Mouse (Mus musculus): ENCODE measurements around the gene Palm3. TPM values are rescaled to one million over a fixed set of nuclear protein-coding genes. Genes with fewer than 3 reads are reported as not detected.
"Not testable (repeated sequence)": the region's sequence is repeated elsewhere in the genome, so short reads cannot be mapped to it uniquely, and the experiment has no call there.

Gene Palm3
- total RNA-seq, 1 experiment from 2014 or later, result 0.52 TPM

DNA sequence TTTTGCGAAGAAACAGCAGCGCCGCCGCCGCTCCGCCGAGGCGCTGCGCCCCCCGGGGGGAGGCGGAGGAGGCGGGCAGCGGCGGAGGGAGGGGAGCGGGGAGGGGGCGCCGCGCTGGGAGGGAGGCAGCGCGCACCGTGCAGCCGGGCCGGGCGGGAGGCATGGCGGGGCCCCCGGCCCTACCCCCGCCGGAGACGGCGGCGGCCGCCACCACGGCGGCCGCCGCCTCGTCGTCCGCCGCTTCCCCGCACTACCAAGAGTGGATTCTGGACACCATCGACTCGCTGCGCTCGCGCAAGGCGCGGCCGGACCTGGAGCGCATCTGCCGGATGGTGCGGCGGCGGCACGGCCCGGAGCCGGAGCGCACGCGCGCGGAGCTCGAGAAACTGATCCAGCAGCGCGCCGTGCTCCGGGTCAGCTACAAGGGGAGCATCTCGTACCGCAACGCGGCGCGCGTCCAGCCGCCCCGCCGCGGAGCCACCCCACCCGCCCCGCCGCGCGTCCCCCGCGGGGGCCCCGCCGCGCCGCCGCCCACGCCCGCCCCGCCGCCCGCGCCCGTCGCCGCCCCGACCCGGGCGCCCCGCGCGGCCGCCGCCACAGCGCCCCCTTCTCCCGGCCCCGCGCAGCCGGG is 23.6 kb upstream of the Palm3 start, which contains the start of gene Samd1:
TSS of gene Samd1 (plus strand) at position 162 of the 631 bp plus-strand sequence.
- peak; percentile 70 for DNase-seq

GRCm38 (mm10) chr8:83998231-83999056 is 22.8 kb upstream of the Palm3 start:
- DNase-seq, result peak; percentile 75

- no peak for DNase-seq
Observed at GRCm38 (mm10) chr8:83999057-83999705, 22.1 kb upstream of the Palm3 start.

DNA sequence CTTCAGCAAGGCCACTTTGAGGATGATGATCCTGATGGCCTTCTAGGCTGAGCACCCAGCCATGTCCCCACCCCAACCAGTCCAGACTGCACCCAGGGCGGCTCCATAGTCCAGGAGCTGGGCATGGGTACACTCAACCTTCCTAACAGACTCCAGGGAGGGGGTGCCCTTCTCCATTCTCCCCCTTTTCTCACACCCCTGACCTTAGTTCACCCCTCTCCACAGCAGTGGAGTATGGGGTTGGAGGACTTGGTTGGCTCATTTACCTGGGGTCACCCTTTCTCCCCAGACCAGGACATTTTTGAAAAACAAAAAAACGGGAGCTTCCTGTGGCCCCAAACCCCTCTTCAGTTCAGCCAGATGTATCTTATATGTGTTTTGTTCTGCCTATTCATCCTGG is 21.4 kb upstream of the Palm3 start:
- no peak for DNase-seq

DNA sequence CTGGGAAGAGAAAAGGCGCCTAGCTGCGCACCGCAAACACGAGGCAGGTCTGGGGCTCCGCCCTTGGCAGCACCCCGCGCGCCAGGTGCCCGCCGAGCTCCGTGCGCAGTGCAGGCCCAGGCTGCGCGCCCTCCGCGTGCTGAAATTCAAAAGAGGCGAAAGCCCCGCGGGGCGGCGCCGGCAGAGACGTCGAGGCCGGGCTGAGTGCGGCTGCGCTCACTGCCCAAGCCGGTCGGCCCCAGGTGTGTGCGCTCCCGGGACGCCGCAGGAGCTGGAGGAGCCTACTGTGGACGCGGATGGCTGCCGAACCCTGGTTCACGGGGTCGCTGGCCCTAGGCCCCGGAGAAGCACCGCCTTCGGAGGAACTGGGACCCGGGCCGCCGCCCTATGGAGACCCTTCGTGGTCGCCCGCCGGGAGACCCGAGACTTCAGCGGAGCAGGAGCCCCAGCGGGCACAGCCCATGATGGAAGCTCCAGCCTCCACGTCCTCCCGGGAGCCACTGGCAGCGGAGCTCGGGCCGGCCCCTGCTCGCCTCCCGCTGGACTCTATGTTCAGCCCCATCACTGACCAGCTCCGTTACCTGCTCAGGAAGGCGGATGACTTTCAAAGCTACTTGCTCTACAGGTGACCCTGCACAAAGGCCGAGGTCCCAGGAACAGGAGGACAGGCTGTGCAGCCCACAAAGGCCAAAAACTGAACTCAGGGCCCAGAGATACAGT is 19.8 kb upstream of the Palm3 start, which contains the start of gene 1700067K01Rik:
TSS of gene 1700067K01Rik (plus strand) at position 222 of the 720 bp plus-strand sequence.
- DNase-seq, result no peak

- no peak for DNase-seq
Observed at GRCm38 (mm10) chr8:84002957-84003611, 18.2 kb upstream of the Palm3 start.

- DNase-seq, result no peak
Observed at GRCm38 (mm10) chr8:84003612-84004246, 17.5 kb upstream of the Palm3 start.

GRCm38 (mm10) chr8:84004533-84005201 is 16.6 kb upstream of the Palm3 start:
- peak; percentile 97 for DNase-seq

- DNase-seq, result not testable (repeated sequence)
Observed at GRCm38 (mm10) chr8:84005502-84005901, 15.8 kb upstream of the Palm3 start.

DNA sequence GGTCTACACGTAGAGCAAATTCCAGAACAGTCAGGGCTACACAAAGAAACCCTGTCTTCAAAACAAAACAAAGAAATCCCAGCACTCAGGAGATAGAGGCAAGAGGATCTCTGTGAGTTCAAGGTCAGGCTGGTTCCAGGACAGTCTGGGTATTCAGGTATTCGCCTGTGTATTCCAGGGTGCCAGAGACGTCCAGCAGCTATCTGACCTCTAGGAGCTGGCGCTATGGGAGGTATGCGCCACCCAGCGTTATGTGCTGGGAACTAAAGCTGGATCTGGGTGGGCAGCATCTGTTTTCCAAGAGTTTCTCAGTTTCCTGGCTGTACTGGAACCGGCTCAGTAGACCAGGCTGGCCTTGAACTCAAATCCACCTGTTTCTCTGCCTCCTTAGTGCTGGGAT is 12.9 kb upstream of the Palm3 start:
- DNase-seq, result no peak

DNA sequence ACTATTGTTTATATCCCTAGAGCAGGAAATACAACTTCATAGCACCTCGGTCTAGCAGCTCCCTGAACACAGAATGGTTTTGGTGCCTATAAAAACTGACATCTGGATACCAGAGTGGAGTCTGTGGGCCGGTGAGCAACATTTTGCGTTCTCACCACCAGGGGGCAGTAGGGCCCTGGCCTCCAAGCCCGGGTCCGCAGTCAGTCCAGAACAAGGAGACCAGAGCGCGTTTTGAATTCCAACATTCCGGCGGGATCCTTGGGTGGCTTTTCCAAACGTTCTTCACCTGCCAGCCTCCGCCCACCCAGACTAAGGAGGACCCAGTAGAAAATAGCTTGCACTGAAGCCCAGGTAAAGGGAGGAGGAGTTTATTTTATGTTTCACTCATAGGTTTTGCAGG is 11.4 kb upstream of the Palm3 start:
- DNase-seq, result peak; percentile 93

- peak; percentile 85 for DNase-seq
Observed at GRCm38 (mm10) chr8:84010625-84011611, 10.4 kb upstream of the Palm3 start.

- DNase-seq, result no peak
Observed at GRCm38 (mm10) chr8:84011705-84012498, 9.4 kb upstream of the Palm3 start, which contains the start of gene 2210011C24Rik. Gene 2210011C24Rik (minus strand): TSS chr8:84012171.

GRCm38 (mm10) chr8:84012499-84013165 is 8.6 kb upstream of the Palm3 start:
- peak; percentile 35 for DNase-seq

GRCm38 (mm10) chr8:84015833-84016232 is 5.4 kb upstream of the Palm3 start:
- DNase-seq, result no peak

GRCm38 (mm10) chr8:84019738-84020137 is 1.5 kb upstream of the Palm3 start:
- no peak for DNase-seq

DNA sequence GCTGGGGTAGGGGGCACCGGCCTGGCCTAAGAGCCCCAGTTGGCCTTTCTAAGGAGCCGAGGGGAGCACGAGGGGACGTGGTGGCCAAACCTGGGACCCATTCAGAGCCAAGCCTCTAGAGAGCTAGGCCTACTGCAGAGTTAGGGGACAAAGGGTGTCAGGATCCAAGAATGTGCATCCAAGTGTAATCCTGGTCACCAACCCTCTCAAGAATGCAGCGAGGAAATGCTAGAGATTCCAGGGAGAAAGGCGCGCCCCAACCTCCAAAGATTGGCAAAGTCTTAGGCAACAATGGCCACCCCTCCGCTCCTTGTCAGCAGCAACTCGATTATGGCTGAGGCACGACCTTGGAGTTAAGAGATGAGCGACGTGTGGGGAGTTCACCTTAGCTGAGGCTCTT is 298 bp downstream of the Palm3 start:
- no peak for DNase-seq

GRCm38 (mm10) chr8:84023085-84023484 is 1.8 kb downstream of the Palm3 start:
- peak; percentile 60 for DNase-seq
